Mouse (Mus musculus): Measurements from ENCODE around the gene E2f8. TPM values are rescaled to one million over a fixed set of nuclear protein-coding genes. Genes with fewer than 3 reads are reported as not detected.

The E2f8 gene
- total RNA-seq, 4 experiments from 2014 or later = 0.09 to 0.45 TPM; not detected in 2

DNA sequence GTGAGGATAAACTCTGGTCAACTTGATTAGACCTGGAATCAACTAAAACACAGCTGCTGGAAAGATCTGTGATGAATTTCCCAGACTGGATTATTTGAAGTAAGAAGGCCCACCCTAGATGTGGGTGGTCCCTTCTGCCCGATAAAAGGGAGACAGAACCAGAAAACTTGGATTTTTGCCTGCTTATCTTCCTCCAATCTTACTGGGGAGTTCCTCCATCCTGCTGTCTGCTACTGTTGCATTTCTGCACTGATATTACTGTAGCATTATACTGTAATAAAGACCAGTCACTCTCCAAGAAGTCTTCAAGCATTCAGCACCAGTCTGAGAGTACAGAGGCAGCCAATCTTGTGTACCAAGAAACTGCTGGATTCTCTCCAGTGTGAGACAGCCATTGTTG lies 23.1 kb downstream of the E2f8 start:
- no peak for DNase-seq (ENCODE audit: low spot score in 2 of 2)

DNA sequence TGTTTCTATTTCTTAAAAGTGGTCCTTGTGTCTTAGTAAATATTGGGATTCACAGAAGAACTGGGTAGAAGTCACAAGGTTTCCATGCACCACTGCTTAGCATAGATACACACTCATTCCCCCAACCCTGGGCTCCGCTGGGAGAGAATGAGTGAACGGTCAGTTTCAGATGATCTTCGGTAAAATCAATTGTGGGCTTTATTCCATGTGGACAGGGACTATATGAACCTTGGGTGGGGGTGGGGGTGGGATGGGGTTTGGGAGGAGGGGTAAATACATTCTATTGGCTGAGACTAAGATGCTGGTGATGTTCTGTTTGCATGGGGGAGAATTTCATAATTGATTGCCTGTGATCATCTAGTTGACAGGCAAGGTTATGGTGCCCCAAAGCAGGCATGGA lies 25.9 kb downstream of the E2f8 start:
- DNase-seq (ENCODE audit: low spot score in 2 of 2) = no peak

DNA sequence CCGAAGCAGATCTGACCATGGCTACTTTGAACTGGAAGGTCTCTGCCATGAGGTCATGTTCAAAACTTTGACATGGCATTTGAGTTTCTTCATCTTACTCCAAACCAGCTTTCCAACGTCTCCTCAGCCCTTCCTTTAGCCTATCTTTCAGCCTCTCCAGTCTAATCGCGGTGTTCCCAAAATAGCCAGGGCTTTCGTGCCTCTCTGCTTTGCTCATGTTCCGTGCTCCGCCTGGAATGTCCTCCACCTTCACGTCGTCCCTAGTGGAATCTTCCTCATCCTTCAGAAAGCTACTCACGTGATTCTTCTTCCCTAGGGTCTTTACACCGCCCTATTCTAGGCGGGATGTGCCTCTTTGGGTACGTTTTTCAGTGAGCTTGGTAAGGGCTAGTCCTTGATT lies 27.9 kb downstream of the E2f8 start:
- DNase-seq (ENCODE audit: low spot score in 2 of 2) = no peak

DNA sequence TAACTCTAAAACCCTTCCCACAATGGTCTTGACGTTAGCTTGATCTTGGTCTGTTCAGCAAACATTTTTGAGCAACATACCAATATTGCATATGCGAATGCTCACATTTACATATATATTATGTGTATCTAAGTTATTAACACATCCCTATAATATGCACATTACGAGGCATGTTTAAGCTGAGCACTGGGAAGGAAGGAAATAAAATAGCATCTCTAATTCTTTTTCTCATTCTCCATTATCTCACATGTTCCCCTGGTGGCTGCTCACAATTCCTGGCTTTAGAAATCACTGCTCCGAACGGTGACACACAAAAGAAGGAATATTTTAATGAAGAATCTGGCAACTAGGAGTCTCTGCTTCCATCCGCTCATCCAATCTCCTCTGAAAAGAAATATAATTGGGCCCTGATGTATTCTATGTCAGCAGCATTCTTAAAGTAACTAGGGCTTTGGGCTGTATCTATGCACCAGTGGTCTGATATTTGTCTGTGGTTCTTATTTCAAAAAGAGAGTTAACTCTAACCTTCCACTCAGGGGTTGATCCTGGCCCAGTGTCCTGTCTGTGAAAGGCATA lies 29.8 kb downstream of the E2f8 start:
- DNase-seq (ENCODE audit: low spot score in 2 of 2) = no peak

DNA sequence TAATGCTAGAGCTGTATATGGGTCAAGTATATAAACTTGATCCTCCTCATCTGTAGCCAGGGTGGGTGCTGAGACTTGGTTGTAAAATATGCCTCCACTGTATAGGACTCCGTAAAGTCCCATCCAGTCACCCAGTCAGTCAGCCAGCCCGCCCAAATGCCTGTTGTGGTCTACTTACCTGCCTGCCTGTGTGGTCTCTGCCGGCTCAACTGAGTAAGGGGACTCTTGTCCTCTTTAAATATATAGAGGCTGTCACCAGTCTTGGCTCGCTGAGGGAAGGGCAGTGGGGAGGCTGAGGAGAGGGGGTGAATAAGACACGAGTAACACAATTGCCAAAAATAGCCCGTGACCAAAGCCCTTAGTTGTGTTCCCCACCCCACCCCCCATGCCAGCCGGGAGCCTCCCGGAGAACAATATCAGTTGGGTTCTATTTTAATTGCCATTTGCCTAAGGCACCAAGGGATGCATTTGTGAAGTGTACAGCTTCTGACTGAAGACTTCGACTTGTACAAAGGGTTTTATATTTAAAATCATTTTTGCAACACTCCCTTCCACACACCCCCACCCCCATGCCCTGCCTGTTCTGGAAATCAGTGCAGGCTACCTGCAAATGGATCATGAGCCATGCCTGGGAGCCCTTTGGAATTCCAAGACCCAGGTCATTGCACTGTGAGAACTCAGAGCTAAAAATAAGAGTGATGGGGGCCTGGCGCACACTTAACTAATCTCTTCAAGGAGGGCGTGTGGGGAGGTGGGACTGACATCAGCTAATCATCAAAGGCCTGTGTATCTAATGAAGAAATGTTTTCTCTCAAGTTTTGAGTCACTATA lies 33.4 kb downstream of the E2f8 start, which contains the start of gene Csrp3:
TSS of gene Csrp3 (minus strand) at position 214 of the 831 bp plus-strand sequence.
- DNase-seq (ENCODE audit: low spot score in 2 of 2) = no peak

DNA sequence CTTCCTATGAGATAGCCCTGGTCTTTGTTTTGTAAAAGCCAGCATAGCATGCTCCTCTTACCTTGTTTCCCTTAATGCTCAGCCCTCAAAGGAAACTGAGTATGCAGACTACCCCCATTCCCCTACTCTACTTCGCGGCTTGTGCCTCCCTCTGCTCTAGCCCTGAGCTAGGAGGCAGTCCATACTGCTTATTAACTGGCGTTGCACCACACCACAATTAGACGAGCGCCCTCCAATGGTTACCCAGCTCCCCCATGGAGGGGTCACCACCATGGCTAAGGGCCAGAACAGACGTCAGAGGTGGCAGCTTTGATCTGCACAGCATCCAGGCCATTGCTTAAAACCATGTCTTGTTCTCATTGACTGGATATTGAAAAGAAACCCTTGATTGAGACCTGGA lies 34.6 kb downstream of the E2f8 start:
- no peak for DNase-seq (ENCODE audit: low spot score in 2 of 2)

DNA sequence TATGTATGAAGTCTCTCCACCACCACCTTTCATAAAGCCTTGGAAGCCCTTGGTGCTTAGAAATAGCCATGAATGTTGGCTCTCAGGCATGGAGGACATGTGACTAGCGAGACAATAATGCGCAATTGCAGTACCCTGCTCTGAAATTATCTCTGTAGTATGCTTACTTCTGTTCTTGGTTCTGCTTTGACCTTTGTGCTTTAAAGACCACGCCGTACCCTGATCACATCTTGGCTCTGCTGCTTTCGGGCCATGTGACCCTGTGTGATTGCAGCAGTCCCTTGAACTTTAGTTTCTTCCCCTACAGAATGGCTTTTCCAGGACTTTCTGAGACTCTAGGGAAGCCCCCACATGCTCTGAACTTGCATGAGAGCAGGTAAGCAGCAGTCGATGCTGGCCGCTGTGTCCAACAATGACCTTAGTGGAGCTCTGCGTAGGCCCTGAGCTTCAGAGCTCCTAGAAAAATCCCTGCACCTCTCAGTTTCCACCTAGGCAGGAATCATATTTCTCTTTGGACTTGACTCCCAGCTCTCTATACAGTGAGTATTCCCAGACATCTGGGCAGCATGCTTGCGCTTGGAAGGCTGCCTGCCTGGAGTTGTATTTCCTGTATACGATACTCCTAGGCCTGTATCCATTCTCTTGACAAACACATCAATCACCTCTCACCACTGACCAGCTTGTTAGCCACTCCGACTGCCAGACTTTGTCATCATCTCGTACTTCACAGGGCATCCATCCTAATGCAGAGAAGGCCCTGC lies 36.0 kb downstream of the E2f8 start:
- no peak for DNase-seq (ENCODE audit: low spot score in 2 of 2)

DNA sequence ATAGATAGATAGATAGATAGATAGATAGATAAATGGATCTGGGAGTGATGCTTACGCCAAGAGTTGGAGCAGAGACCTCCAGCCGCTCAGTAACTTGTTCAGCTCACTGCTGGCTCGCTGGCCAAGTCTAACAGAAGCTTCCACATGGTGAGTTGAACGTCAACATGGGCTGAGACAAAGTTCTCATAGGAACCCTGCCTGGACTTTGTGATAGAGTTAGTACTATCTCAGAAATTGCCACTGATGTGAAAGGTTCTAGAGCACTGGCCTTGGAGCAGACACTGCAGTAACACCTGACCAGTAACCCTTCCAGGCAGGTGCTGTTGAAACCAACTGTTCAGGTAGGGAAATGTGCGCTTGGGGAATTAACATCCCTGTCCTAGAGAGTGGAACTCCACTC lies 37.9 kb downstream of the E2f8 start:
- DNase-seq (ENCODE audit: low spot score in 2 of 2) = no peak

DNA sequence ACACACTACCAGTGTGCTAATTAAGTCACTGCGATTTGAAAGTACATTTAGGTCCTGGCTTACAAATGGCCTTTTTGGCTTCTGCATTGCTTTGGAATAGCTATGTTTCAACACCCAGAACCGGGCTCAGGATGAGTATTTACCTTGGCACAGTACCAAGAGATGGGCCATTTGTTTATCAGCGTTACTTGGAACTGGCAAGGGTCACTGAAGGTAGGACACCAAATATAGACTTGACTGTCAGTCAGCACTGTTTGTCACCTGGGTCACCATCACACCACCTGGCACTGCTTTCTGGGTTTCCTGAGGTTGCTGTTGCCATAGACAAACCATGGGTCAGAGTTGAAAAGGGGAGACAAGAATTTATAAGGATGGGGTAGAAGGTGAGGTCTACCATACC lies 39.0 kb downstream of the E2f8 start:
- no peak for DNase-seq (ENCODE audit: low spot score in 2 of 2)

DNA sequence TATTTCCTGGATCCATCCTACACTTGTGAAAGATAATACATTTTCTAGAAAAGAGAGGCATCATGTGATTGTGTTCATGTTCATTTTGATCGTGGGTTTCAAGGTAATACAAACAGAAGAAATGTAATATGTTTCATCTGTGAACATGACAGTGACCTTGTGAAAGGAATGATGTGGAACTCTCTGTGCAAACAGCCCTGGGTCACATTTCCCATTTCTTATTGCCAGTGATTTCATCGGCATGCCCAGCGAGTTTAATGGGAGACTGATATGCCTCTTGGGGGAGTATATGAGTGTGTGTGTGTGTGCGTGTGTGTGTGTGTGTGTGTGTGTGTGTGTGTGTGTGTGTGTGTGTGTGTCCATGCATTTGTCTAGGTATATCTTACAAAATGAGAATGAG lies 39.9 kb downstream of the E2f8 start:
- DNase-seq (ENCODE audit: low spot score in 2 of 2) = no peak

DNA sequence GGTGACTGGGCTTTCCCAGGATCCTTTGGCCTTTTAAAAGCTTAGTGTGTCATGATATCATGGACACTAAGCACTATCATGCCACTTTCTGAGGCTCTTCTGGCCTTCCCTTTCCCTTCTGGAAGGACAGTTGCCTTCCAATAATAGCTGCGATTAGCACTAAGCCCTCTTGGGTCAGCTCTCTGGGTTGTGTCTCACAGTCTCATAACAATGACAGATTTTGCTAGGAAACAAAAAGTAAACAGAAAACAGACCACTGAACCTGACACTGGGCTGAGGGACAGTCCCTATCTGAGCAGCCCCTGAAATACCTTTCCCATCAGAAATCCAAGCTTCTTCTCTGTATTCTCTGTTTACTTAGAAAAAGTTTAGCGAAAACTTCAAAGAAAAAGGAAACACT lies 40.9 kb downstream of the E2f8 start:
- no peak for DNase-seq (ENCODE audit: low spot score in 2 of 2)

DNA sequence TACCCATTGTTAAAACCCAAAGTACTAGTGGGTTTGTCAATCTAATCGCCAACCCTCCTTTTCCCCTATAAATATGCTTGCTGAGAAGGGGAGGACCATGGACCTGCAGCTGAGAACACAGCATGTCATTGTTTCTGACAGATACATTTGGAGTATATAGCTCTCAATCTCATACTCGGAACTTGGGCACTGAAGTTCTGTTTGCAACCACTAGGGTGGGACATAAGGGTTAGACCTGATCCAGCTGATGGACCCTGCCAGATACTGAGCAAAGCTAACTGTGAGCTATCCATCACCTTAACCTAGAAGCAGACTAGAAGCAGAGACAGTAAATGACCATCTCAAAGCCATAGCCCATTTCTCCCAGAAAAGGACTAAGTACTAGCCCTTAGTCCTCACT lies 43.0 kb downstream of the E2f8 start:
- DNase-seq (ENCODE audit: low spot score in 2 of 2) = no peak

DNA sequence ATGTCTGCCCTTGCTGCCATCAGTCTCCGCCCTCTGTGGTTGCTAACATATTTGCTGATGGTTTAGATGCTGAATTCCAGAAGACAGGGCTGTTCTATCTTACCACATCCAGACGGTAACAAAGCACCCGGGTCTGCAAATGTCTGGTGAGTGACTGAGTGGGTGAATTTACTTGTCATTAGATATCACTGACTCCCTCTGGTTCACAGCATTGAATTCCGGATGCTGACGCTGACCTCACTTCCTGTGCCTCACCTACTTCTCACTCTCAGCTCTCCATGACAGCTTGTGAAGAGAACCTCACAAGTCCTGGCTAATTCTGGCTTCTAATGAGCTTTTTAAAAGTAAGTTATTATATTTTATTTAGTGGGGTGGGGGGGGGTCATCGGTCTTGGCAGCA lies 44.4 kb downstream of the E2f8 start:
- no peak for DNase-seq (ENCODE audit: low spot score in 2 of 2)

DNA sequence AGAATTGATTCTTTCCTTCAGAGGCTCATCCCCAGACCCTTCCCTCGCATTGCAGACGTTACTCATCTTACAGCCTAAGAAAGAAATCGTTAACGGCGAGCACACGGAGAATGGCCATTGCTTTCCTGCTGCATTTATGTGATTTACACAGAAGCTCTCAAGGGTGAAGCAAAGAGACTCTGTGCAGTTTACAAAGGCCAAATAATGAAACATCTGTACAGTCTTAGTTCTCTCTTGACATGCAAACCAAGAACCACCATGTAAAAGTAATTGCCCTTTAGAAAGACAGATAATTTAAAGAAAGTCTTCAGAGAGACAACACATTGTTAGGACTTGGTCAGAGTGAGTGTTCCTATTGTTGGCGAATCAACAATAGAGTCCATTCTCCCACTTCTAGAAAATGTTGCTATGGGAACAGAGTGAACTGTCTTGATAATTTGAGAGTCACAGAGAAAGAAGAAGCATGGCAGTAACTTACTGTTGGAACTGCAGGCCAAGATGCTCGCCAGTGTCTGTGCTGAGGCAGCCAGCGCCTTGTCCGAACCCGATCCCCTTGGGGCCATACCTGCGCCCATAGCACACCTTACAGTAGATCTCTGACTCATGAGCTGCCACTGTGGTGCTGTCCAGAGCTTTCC lies 46.3 kb downstream of the E2f8 start:
- DNase-seq (ENCODE audit: low spot score in 2 of 2) = no peak

DNA sequence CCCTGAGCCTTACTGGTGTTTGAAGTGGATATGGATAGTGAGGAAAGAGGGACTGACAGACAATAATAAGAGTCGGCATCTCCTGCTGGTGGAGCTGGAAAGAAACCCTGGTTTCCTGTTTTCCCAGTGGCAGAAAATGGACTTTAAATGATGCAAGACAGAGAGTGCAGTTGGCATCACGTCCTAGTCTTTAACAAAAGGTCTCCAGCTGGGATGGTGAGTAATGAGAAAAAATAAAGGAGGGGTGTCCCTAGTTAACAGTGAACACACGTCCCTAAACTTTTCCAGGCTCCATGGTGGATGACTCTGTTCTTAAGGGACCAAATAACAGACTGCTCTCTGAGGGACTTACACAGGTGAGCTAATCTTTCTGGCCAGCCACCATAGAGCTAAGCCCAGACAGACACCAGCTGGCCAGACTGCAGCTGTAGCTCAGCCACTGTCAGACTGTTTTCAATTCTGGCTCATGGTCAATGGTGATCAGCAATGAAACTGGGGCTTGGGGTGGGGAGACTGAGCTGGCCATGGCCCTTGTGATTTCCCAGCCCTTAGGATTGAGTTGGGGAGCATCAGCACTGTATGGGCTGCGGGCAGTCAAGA lies 46.9 kb downstream of the E2f8 start:
- DNase-seq (ENCODE audit: low spot score in 2 of 2) = no peak

DNA sequence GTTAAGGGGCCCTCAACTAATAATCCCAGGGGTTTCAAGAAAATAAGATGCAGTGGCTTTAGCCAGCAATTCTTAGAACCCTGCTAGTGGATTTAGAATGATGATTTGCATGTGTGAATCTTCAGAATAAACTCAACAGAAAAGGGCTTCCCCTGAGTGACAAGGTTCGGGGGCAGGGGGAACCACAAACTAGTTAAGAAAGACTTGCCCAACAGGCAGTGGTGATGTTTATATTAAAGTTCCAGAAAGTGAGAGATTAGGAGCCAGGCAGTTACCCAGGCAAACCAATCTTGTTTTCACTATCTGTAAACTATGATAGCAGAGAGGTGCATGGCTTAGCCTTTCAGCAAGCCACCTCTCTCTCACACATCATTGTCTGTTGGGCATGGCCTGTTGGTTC lies 48.7 kb downstream of the E2f8 start:
- no peak for DNase-seq (ENCODE audit: low spot score in 2 of 2)

DNA sequence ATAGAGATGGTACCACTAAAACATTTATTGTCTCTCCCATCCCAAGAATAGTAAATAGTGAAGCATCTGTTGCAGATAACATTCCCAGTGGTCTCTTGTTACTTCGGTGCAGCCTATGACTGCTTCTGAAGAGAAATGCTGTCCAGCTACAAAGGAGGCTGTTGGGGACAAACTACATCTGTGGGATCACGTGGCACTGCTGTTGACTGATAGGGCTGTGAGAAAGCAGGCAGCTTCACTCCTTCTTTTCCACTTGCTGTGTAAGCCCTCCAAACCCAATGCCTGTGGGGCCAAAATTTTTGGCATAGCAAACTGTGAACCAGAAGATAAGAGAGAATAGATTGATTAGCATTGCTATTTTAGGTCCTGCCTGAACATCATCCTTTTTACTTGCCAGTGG lies 51.0 kb downstream of the E2f8 start:
- DNase-seq (ENCODE audit: low spot score in 2 of 2) = no peak

DNA sequence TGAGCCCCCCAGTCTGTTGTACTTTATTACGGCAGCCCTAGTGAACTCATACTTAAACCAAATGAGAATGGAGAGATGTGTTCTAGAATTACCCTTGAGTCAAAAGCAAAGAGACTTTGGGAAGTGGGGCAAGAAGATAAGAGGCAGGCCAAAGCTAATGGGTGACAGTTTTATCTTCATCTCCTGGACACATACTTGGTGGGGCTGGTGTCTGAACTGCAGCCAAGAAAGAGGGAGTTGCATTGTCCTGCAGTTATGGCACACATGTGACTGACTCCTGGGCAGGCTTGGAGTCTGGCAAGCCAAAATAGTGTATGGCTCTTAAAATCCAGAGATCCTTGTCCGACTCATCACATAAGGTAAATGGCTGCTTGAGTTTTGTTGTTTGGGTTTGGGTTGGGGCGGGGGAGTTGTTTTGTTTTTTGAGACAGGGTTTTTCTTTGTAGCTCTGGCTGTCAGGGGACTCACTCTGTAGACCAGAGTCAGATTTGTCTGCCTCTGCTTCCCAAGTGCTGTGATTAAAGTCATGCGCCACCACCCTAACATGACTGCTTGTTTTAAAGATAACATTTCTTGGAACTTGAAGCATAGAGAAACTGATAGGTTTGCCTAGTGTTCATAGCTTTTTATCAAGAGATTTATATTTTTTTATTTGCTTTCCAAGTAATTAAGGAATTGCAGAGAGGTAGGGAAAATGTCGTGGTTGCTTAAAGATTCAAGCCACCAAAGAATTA lies 52.1 kb downstream of the E2f8 start:
- DNase-seq (ENCODE audit: low spot score in 2 of 2) = no peak

DNA sequence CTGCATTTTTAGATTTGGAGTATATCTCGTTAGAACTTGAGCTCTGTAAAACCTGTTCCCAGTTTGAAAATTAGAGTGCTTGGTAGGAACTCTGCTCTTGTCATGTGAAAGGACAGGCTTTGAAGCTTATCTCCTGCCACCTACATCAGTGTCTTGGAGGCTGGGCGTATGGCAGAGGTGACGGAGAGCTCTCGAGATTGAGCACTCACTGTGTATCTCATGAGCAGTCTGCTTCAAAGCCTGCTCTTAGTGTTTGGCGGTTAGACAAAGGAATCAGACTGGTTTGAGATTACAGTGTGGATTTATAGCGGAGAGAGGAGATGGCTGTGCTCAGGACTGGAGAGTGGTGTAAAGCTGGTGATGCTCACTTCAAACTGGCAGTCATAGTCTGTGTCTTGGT lies 56.2 kb downstream of the E2f8 start:
- DNase-seq (ENCODE audit: low spot score in 2 of 2) = no peak

DNA sequence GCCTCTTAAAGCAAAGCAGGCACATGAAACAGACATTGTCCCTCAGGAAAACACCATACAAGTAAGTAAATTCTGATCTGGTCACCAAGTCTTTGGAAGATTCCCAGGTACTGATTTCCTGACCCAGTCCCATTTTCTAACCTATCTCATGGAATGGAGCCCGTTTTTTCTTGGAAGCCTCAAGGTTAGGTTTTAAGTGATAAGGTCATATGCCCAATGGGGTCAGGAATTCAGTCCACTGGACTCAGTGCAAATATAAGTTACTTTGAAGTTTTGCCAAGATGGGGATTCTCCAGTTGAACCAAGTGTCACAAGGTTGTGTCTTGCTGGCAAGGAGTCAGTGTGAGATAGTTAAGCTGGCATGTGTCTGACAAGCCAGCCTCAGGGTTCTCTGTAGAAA lies 56.7 kb downstream of the E2f8 start:
- DNase-seq (ENCODE audit: low spot score in 2 of 2) = no peak

DNA sequence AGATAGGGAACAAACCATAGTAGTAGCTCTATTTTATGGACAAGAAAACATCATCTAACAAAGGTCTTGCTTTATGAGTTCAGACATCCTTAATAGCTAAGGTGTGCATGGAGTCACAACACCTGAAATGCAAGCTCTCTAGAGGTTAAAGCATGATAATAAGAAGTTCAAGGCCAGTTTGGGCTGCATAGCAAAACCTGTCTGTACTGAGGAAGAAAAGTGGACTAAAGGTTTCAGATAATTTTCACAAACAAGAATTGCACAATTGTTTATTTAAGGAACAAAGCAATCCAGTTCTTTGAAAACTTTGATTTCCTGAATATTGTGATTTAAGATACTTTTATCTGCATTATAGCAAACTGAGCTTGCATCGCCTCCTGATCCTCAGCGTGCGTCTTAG lies 57.8 kb downstream of the E2f8 start:
- no peak for DNase-seq (ENCODE audit: low spot score in 2 of 2)
